Mouse (Mus musculus): ENCODE measurements around the gene Usf3.

The Usf3 gene

GRCm38 (mm10) chr16:44173155-44173941, at the start of gene Usf3:
Usf3 (plus strand) TSS chr16:44173246.
- DNase-seq = peak in 1 of 2 experiments; percentile 69

- peak; percentile 51 to 63 for DNase-seq
Observed at GRCm38 (mm10) chr16:44123786-44124185, 49.3 kb upstream of the Usf3 start.

- no peak for DNase-seq
Observed at GRCm38 (mm10) chr16:44124713-44125112, 48.3 kb upstream of the Usf3 start.

- DNase-seq = no peak
Observed at GRCm38 (mm10) chr16:44125436-44125835, 47.6 kb upstream of the Usf3 start.

- DNase-seq = no peak
Observed at GRCm38 (mm10) chr16:44126437-44126836, 46.6 kb upstream of the Usf3 start.

GRCm38 (mm10) chr16:44132300-44132699, 40.7 kb upstream of the Usf3 start:
- no peak for DNase-seq

- no peak for DNase-seq
Observed at GRCm38 (mm10) chr16:44133187-44133586, 39.9 kb upstream of the Usf3 start.

- DNase-seq = no peak
Observed at GRCm38 (mm10) chr16:44136511-44137021, 36.5 kb upstream of the Usf3 start.

GRCm38 (mm10) chr16:44138377-44138978, 34.6 kb upstream of the Usf3 start:
- DNase-seq = peak in 1 of 2 experiments; percentile 59

- DNase-seq = peak; percentile 90 to 93
Observed at GRCm38 (mm10) chr16:44138979-44139535, 34.0 kb upstream of the Usf3 start.

- DNase-seq = peak; percentile 97
Observed at GRCm38 (mm10) chr16:44139536-44140185, 33.4 kb upstream of the Usf3 start, which contains the start of the genes Atp6v1a and Naa50. Atp6v1a (minus strand) TSS chr16:44139705. Naa50 (plus strand) TSS chr16:44139830.

GRCm38 (mm10) chr16:44140186-44140787, 32.8 kb upstream of the Usf3 start:
- peak; percentile 80 to 83 for DNase-seq

- no peak for DNase-seq
Observed at GRCm38 (mm10) chr16:44141483-44141882, 31.6 kb upstream of the Usf3 start.

GRCm38 (mm10) chr16:44149002-44149767, 23.9 kb upstream of the Usf3 start:
- DNase-seq = no peak

GRCm38 (mm10) chr16:44154497-44155057, 18.5 kb upstream of the Usf3 start:
- peak in 1 of 2 experiments; percentile 4 for DNase-seq

- DNase-seq = no peak
Observed at GRCm38 (mm10) chr16:44159325-44159724, 13.7 kb upstream of the Usf3 start.

- DNase-seq = no peak
Observed at GRCm38 (mm10) chr16:44163831-44164230, 9.2 kb upstream of the Usf3 start.

GRCm38 (mm10) chr16:44165182-44165581, 7.9 kb upstream of the Usf3 start:
- no peak for DNase-seq

GRCm38 (mm10) chr16:44168990-44169389, 4.1 kb upstream of the Usf3 start:
- no peak for DNase-seq

GRCm38 (mm10) chr16:44172297-44173154, 520 bp upstream of the Usf3 start:
- DNase-seq = peak; percentile 98

All from cerebellum, postnatal 14 days (tissue).